Mouse (Mus musculus) hindbrain, embryonic 15.5 days (tissue): ENCODE results near the gene Rsf1. TPM values are rescaled to one million over a fixed set of nuclear protein-coding genes. Genes with fewer than 3 reads are reported as not detected.

Source experiments
- ATAC-seq: fragments of 200-750 bp; cut with Nextera tagmentation; 2 replicates; pipeline ENCODE4 v1.8.0; 2017; ENCODE audit warnings: low read depth, moderate number of reproducible peaks, moderate TSS enrichment; ENCODE audit not compliant: low FRiP score
- H3K27ac ChIP-seq: fragments of 300-500 bp; sonication (generic); replicated peaks from 2 replicates; pipeline ENCODE4 v1.5.1; 2015; ENCODE audit warnings: mild to moderate bottlenecking, inconsistent platforms
- H3K27me3 ChIP-seq: fragments of 300-500 bp; sonication (generic); 2 replicates; pipeline ENCODE4 v1.6.1; 2015; ENCODE audit warnings: control low read depth, inconsistent platforms
- H3K36me3 ChIP-seq: fragments of 300-500 bp; sonication (generic); 2 replicates; pipeline ENCODE4 v1.6.1; 2015; ENCODE audit warnings: control low read depth, inconsistent platforms
- H3K4me1 ChIP-seq: fragments of 300-500 bp; sonication (generic); replicated peaks from 2 replicates; pipeline ENCODE4 v1.6.1; 2015; ENCODE audit warnings: control low read depth, inconsistent platforms
- H3K4me2 ChIP-seq: fragments of 300-500 bp; sonication (generic); 2 replicates; pipeline ENCODE4 v1.6.1; 2015; ENCODE audit warnings: moderate library complexity, mild to moderate bottlenecking, inconsistent platforms
- H3K4me3 ChIP-seq: fragments of 300-500 bp; sonication (generic); 2 replicates; pipeline ENCODE4 v1.5.1; 2015; ENCODE audit warnings: mild to moderate bottlenecking, inconsistent platforms
- H3K9ac ChIP-seq: fragments of 300-500 bp; sonication (generic); 2 replicates; pipeline ENCODE4 v1.6.1; 2015; ENCODE audit warnings: inconsistent platforms
- H3K9me3 ChIP-seq: fragments of 300-500 bp; sonication (generic); 2 replicates; pipeline ENCODE4 v1.6.1; 2016; ENCODE audit warnings: control low read depth, inconsistent platforms
- WGBS: fragments of 180-500 bp; shearing (Covaris S2); methylation state at CpG from one replicate; pipeline ENCODE4 v1.1.7; 2015; 5-methylcytosine and 5-hydroxymethylcytosine counted together
- polyA plus RNA-seq: library from polyadenylated mRNA; unstranded; fragments of >200 nt; fragmentation: Nextera tagmentation; extraction: Ambion mirVana; gene quantifications from 2 replicates; pipeline ENCODE4 v1.2.1, GENCODE M21; 2015

Gene Rsf1
- polyA plus RNA-seq, 1 experiment from 2014 or later = 24.1 TPM

- Histone ChIP-seq H3K9me3 (no peaks in the 10 kb centered on the region), H3K4me2 (no peak overlapping the region), H3K36me3 (no peaks in the 10 kb centered on the region), H3K27me3 (no peaks in the 10 kb centered on the region), H3K4me1 (no peaks in the 10 kb centered on the region), H3K4me3 (no peak overlapping the region), H3K9ac (no peak overlapping the region), H3K27ac (no peak overlapping the region)
- ATAC-seq = no peak
- 91% methylated on average over 3 of the region's 3 CpGs for WGBS
Observed at GRCm38 (mm10) chr7:97645060-97645459, 65.4 kb downstream of the Rsf1 start.

GRCm38 (mm10) chr7:97647656-97648055, 68.0 kb downstream of the Rsf1 start:
- 92% methylated on average over 5 of the region's 5 CpGs for WGBS
- Histone ChIP-seq H3K9ac (no peak overlapping the region), H3K36me3 (no peaks in the 10 kb centered on the region), H3K27ac (no peak overlapping the region), H3K4me2 (no peak overlapping the region), H3K4me1 (no peaks in the 10 kb centered on the region), H3K4me3 (no peak overlapping the region), H3K27me3 (no peaks in the 10 kb centered on the region), H3K9me3 (no peaks in the 10 kb centered on the region)
- ATAC-seq = no peak

GRCm38 (mm10) chr7:97650729-97651128, 71.0 kb downstream of the Rsf1 start:
- Histone ChIP-seq H3K4me1 (no peaks in the 10 kb centered on the region), H3K4me3 (no peak overlapping the region), H3K36me3 (peaks cover 12% of the 10 kb centered on the region), H3K9me3 (no peaks in the 10 kb centered on the region), H3K27me3 (no peaks in the 10 kb centered on the region), H3K27ac (no peak overlapping the region), H3K9ac (no peak overlapping the region), H3K4me2 (no peak overlapping the region)
- WGBS = 95% methylated on average over 4 of the region's 4 CpGs
- ATAC-seq = no peak

GRCm38 (mm10) chr7:97656144-97656543, 76.5 kb downstream of the Rsf1 start:
- Histone ChIP-seq H3K4me3 (no peak overlapping the region), H3K36me3 (peaks cover 17% of the 10 kb centered on the region), H3K27me3 (no peaks in the 10 kb centered on the region), H3K27ac (no peak overlapping the region), H3K4me1 (no peaks in the 10 kb centered on the region), H3K9ac (no peak overlapping the region), H3K4me2 (no peak overlapping the region), H3K9me3 (no peaks in the 10 kb centered on the region)
- 93% methylated on average over 6 of the region's 6 CpGs for WGBS
- ATAC-seq = no peak

GRCm38 (mm10) chr7:97661634-97662033, 81.9 kb downstream of the Rsf1 start:
- peaks cover 36% of the 10 kb centered on the region for H3K36me3 ChIP-seq

GRCm38 (mm10) chr7:97679239-97679638, 99.5 kb downstream of the Rsf1 start:
- no peak overlapping the region for H3K9ac ChIP-seq
- peaks cover 59% of the 10 kb centered on the region for H3K36me3 ChIP-seq
- H3K27ac ChIP-seq = no peak overlapping the region
- no peak for ATAC-seq
- H3K27me3 ChIP-seq = no peaks in the 10 kb centered on the region
- no peak overlapping the region for H3K4me2 ChIP-seq
- H3K4me3 ChIP-seq = no peak overlapping the region
- 29% methylated on average over 1 of the region's 1 CpGs for WGBS
- H3K4me1 ChIP-seq = no peaks in the 10 kb centered on the region
- no peaks in the 10 kb centered on the region for H3K9me3 ChIP-seq

More at GRCm38 (mm10) chr7:97661634-97662033, 81.9 kb downstream of the Rsf1 start:
- WGBS = 94% methylated on average over 4 of the region's 4 CpGs
- H3K9ac ChIP-seq = no peak overlapping the region
- H3K27me3 ChIP-seq = no peaks in the 10 kb centered on the region
- H3K4me1 ChIP-seq = no peaks in the 10 kb centered on the region
- H3K4me3 ChIP-seq = no peak overlapping the region
- no peaks in the 10 kb centered on the region for H3K9me3 ChIP-seq
- H3K27ac ChIP-seq = no peak overlapping the region
- ATAC-seq = no peak
- no peak overlapping the region for H3K4me2 ChIP-seq

GRCm38 (mm10) chr7:97687831-97688230, 108.1 kb downstream of the Rsf1 start:
- Histone ChIP-seq H3K4me2 (no peak overlapping the region), H3K36me3 (peaks cover 36% of the 10 kb centered on the region), H3K27ac (no peak overlapping the region), H3K9ac (no peak overlapping the region), H3K4me3 (no peak overlapping the region), H3K4me1 (no peaks in the 10 kb centered on the region), H3K9me3 (no peaks in the 10 kb centered on the region), H3K27me3 (no peaks in the 10 kb centered on the region)
- no peak for ATAC-seq
- WGBS = 90% methylated on average over 2 of the region's 2 CpGs

- Histone ChIP-seq H3K9ac (0 out of 2 replicates have a peak overlapping the region, but pooled peaks have one; percentile 93), H3K4me3 (no peak overlapping the region), H3K4me2 (peak overlapping the region; percentile 90), H3K9me3 (no peaks in the 10 kb centered on the region), H3K27me3 (no peaks in the 10 kb centered on the region), H3K4me1 (peaks cover 19% of the 10 kb centered on the region), H3K36me3 (peaks cover 15% of the 10 kb centered on the region), H3K27ac (no peak overlapping the region)
- no peak for ATAC-seq
- 100% methylated on average over 1 of the region's 1 CpGs for WGBS
Observed at GRCm38 (mm10) chr7:97695441-97695840, 115.8 kb downstream of the Rsf1 start.

- H3K4me3 ChIP-seq = peak overlapping the region; percentile 100
- peak; percentile 83 for ATAC-seq
- H3K36me3 ChIP-seq = peaks cover 15% of the 10 kb centered on the region
- 32% methylated on average over 19 of the region's 19 CpGs for WGBS
- no peaks in the 10 kb centered on the region for H3K27me3 ChIP-seq
- no peaks in the 10 kb centered on the region for H3K9me3 ChIP-seq
- peaks cover 19% of the 10 kb centered on the region for H3K4me1 ChIP-seq
- H3K4me2 ChIP-seq = peak overlapping the region; percentile 90
- H3K9ac ChIP-seq = peak overlapping the region; percentile 93
- H3K27ac ChIP-seq = peak overlapping the region; percentile 86
Observed at GRCm38 (mm10) chr7:97696133-97696505, 116.4 kb downstream of the Rsf1 start.

- under 1% methylated on average over 63 of the region's 63 CpGs for WGBS
- Histone ChIP-seq H3K4me1 (peaks cover 19% of the 10 kb centered on the region), H3K9me3 (no peaks in the 10 kb centered on the region), H3K4me2 (peak within 1 kb of the TSS; percentile 90), H3K4me3 (peak within 1 kb of the TSS; percentile 100), H3K27me3 (no peaks in the 10 kb centered on the region), H3K36me3 (peaks cover 15% of the 10 kb centered on the region), H3K27ac (peak within 1 kb of the TSS; percentile 86), H3K9ac (peak within 1 kb of the TSS; percentile 93)
- ATAC-seq = peak; percentile 97
Observed at GRCm38 (mm10) chr7:97696506-97697254, 117.0 kb downstream of the Rsf1 start, which contains the start of gene Clns1a. TSS of gene Clns1a (plus strand) at chr7:97696634.

- peaks cover 15% of the 10 kb centered on the region for H3K36me3 ChIP-seq
- H3K27ac ChIP-seq = no peak overlapping the region
- H3K4me1 ChIP-seq = peaks cover 19% of the 10 kb centered on the region
- no peak overlapping the region for H3K4me3 ChIP-seq
- H3K9ac ChIP-seq = no peak overlapping the region
- H3K9me3 ChIP-seq = no peaks in the 10 kb centered on the region
- WGBS = 96% methylated on average over 4 of the region's 4 CpGs
- ATAC-seq = no peak
- H3K27me3 ChIP-seq = no peaks in the 10 kb centered on the region
- H3K4me2 ChIP-seq = no peak overlapping the region
Observed at GRCm38 (mm10) chr7:97700173-97700572, 120.5 kb downstream of the Rsf1 start.

GRCm38 (mm10) chr7:97701106-97701505, 121.4 kb downstream of the Rsf1 start:
- H3K27ac ChIP-seq = no peak overlapping the region
- peaks cover 15% of the 10 kb centered on the region for H3K36me3 ChIP-seq
- WGBS = 85% methylated on average over 6 of the region's 6 CpGs
- H3K4me2 ChIP-seq = no peak overlapping the region
- no peaks in the 10 kb centered on the region for H3K9me3 ChIP-seq
- no peaks in the 10 kb centered on the region for H3K27me3 ChIP-seq
- no peak for ATAC-seq
- no peak overlapping the region for H3K9ac ChIP-seq
- no peak overlapping the region for H3K4me3 ChIP-seq
- peaks cover 10% of the 10 kb centered on the region for H3K4me1 ChIP-seq
